Mouse (Mus musculus): ENCODE measurements around the gene BC034090.
"Not testable (repeated sequence)": the region's sequence is repeated elsewhere in the genome, so short reads cannot be mapped to it uniquely, and the experiment has no call there.

BC034090 gene

DNA sequence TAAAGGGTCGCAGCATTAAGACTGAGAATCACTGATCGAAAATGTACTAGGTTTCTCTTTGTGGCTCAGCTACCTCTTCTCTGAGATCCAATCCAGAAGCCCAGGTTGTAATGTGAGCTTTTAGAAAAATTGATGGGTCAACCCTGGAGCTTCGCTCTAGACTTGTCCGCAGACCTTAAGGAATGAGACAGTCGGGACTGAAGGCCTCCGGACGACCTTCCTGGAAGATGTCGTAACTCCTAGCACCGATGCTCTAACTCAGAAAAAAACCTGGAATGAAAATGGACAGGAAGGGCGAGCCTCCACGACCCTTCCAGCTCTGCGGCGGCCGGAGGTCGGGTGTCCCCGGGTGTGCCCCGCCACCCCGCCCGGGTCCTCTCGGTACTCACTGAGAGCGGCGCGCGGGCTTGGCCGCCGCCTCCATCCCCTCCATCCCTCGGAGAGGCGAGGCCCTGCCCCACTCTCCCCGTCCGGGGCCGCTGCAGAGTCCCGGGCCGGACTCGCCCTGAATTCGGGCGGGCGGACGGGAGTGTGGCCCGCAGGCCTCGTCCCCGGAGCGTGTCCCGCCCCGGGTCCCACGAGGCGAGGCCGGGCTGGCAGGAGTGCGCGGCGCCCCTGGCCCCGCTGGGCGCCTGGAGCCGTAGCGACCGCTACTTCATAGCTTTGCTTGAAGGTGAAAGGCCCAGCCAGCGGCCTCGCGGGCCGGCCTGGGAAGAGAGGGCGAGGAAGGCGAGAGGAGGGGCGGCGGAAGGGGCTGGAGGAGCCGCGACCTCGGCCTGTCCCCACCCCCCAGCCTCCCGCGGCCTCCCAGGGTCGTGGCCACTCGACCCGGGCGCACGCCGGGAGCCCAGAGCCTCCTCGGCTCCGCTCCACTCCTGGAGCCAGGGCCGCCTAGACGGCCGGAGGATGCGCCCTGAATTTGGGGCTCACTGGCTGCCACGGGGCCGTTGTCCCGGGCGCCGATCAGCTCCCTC is at the start of gene BC034090:
BC034090 (minus strand) TSS at position 648 of the 974 bp plus-strand sequence.
- DNase-seq = no peak

GRCm38 (mm10) chr1:155293446-155293845 is 49.2 kb upstream of the BC034090 start:
- peak; percentile 9 for DNase-seq

DNA sequence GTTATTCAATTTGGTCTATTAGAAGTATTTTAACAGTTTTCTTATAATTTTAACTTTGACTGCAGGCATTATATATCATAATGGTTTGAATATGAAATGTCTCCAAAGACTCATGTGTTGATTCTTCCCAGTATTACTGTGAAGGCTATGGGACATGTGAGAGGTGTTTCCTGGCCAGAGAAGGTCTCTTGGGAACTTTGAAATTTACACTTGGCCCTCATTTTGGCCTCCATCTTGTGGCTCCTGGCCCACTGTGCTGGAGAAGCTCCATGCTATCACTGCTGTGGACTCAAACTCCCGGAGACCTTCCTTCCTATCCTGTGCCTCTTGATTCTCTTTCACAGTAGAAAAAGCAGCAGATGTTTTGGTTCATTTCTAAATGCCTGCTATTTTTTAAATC is 45.2 kb upstream of the BC034090 start:
- DNase-seq = no peak

DNA sequence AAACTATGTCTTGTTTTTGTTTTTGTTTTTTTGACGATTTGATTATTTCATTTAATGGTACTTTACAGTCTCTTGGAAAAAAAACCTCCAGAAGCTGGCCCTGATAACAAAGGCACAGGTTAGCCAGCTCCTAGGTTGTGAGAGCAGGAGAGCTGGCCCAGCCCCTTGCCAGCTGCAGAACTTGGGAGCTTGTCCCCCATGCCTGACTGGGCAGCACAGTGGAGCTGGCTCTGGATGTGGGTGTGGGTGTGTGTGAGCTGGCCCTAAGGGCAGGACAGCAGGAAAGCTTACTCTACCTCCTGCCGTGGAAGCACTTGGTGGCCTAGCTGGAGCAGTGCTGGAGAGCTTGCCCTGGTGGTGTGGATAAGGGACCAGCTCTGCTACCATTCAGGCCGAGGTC is 43.8 kb upstream of the BC034090 start:
- DNase-seq = no peak

- DNase-seq = no peak
Observed at GRCm38 (mm10) chr1:155283808-155284207, 39.6 kb upstream of the BC034090 start.

- DNase-seq = peak; percentile 79
Observed at GRCm38 (mm10) chr1:155281003-155281793, 37.0 kb upstream of the BC034090 start.

DNA sequence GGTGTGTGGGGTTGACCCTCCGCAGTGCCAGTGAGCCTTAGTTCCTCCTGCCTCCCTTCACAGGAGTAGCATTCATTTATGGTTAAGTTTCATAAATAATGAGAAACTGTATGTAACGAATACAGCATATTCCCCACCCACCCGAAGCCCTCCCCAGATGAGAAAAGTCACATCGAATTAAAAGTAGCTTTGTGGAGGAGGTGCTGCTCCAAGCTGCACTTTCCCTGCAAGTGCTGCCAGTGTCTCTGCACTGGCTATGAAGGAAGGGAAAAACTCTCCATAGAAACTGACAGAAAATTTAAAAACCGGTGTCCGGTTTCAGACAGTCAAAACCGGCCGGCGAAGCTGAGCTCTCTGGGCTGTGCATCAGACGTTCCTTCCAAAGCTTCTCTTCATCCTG is 36.1 kb upstream of the BC034090 start:
- DNase-seq = no peak

GRCm38 (mm10) chr1:155276381-155277033 is 32.3 kb upstream of the BC034090 start:
- no peak for DNase-seq

- DNase-seq = no peak
Observed at GRCm38 (mm10) chr1:155275793-155276192, 31.5 kb upstream of the BC034090 start.

GRCm38 (mm10) chr1:155274976-155275375 is 30.7 kb upstream of the BC034090 start:
- DNase-seq = no peak

GRCm38 (mm10) chr1:155272953-155273352 is 28.7 kb upstream of the BC034090 start:
- no peak for DNase-seq

GRCm38 (mm10) chr1:155262496-155262895 is 18.3 kb upstream of the BC034090 start:
- not testable (repeated sequence) for DNase-seq

GRCm38 (mm10) chr1:155254309-155254708 is 10.1 kb upstream of the BC034090 start:
- DNase-seq = no peak

DNA sequence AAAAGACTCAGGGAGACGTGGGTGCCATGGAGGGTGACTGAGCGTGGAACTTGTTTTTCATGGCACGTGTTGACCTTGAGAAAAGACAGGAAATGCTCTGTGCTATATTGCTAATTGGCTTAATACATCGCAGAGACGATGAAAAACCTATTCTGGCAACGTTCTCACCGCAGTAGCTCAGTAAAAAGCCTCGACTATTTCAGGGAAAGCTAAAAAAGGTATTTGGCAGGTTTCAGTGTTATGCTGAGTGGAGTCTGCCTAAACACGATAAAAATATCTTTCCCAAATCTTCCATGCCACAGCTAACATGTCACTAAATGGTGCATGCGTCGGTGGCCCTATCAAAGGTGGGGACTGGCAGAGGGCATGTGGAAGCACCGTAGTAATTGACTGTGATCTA is 8.9 kb upstream of the BC034090 start:
- no peak for DNase-seq

- DNase-seq = no peak
Observed at GRCm38 (mm10) chr1:155252631-155253121, 8.4 kb upstream of the BC034090 start.

GRCm38 (mm10) chr1:155251596-155251995 is 7.4 kb upstream of the BC034090 start:
- no peak for DNase-seq

GRCm38 (mm10) chr1:155250531-155251135 is 6.4 kb upstream of the BC034090 start:
- DNase-seq = no peak

DNA sequence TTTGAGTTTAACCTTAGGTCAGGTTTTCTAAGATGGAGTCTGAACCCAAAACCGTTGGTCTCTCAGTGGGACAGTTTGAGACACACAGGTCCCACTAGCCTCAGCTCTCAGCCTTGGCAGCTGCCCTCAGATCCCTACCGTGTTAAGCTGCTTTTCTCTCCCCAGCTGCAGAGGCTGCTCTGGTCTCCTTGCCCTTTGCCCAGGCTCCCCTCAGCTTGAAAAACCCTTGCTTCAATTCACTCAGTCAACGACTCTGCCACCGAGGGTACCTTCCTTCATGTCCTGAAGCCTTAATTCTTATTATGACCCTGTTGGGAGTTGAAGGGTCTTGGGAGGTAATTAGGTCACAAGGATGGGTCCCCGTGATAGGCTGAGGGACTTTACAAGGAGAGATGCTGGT is 5.7 kb upstream of the BC034090 start:
- DNase-seq = no peak

GRCm38 (mm10) chr1:155248041-155248440 is 3.8 kb upstream of the BC034090 start:
- DNase-seq = no peak

DNA sequence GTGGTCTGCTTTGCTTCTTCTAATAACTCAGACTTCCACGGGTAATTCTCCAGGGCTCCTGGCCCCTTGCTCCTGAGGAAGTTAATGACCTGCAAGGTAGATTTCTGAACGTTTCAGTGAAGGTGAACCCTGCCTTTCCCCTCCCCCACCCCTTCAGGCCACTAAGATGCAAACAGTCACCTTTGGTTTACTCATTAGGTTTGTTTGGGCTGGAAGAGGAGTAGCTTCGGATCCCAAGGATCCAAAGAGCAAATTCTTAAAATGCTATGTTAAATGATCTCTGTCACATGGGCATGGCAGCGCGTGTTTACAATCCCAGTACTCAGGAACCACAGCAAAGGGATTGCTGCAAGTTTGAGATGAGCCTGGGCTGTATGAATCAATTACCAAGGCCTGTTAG is 3.2 kb upstream of the BC034090 start:
- DNase-seq = no peak

- no peak for DNase-seq
Observed at GRCm38 (mm10) chr1:155245516-155245915, 1.3 kb upstream of the BC034090 start.

DNA sequence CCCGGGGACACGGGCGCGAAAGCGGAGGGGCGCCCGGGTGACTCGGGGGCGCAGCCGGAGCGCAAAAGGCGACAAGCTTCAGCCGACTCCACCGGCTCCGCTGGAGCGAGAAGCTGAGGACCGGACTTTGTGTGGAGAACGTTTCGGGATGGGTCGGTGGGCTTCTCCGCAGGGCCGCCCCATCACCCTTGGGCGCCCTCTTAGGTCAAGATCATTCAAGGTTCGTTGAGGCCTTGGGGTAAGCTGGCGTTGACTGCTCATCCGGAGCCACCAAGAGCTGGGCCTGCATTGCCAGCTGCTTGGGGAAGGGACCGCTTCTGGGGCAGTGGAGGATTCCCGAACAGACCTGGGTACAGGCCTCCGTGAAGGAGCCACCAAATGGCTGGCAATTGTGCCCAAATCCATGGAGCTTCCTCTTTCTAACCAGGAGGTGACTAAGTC is 547 bp upstream of the BC034090 start:
- DNase-seq = no peak

- no peak for DNase-seq
Observed at GRCm38 (mm10) chr1:155242488-155242745, 1.8 kb downstream of the BC034090 start.

Data from right cerebral cortex, postnatal 25 days (tissue).